Mouse (Mus musculus) erythroblast, embryonic 14.5 days (primary cell): Measurements from ENCODE around the gene Immp2l. TPM values are rescaled to one million over a fixed set of nuclear protein-coding genes. Genes with fewer than 3 reads are reported as not detected.

Source experiments
- H3K27me3 ChIP-seq: 2 replicates; pipeline ENCODE4 v1.6.1; 2012; ENCODE audit warnings: inconsistent platforms; ENCODE audit not compliant: control insufficient read depth
- H3K36me3 ChIP-seq: 2 replicates; pipeline ENCODE4 v1.6.1; 2012; ENCODE audit warnings: mild to moderate bottlenecking, inconsistent platforms; ENCODE audit not compliant: control insufficient read depth
- H3K4me1 ChIP-seq: 2 replicates; pipeline ENCODE4 v1.6.1; 2012; ENCODE audit warnings: inconsistent platforms; ENCODE audit not compliant: control insufficient read depth
- H3K4me3 ChIP-seq: replicated peaks from 2 replicates; pipeline ENCODE3; 2012; ENCODE audit warnings: moderate library complexity, mild to moderate bottlenecking, inconsistent platforms
- H3K9me3 ChIP-seq: 2 replicates; pipeline ENCODE4 v1.6.1; 2012; ENCODE audit warnings: low read length, inconsistent platforms, mixed read lengths; ENCODE audit not compliant: control insufficient read depth
- GATA1 ChIP-seq: IDR thresholded peaks from 2 replicates; pipeline ENCODE4 v1.6.1; 2012; ENCODE audit warnings: low read length, inconsistent platforms, mixed read lengths
- TAL1 ChIP-seq: IDR thresholded peaks from 3 replicates; pipeline ENCODE4 v1.6.1; 2012; ENCODE audit warnings: low read length, inconsistent platforms, mixed read lengths
- polyA plus RNA-seq: library from polyadenylated mRNA; stranded (reverse); fragments of >175 nt; gene quantifications from 2 replicates; pipeline ENCODE4 v1.2.3, GENCODE M21; 2012

Immp2l gene
- polyA plus RNA-seq, 1 experiment = 0.11 TPM

GRCm38 (mm10) chr12:41494620-41495019 lies 470.7 kb downstream of the Immp2l start:
- no peaks in the 10 kb centered on the region for H3K27me3 ChIP-seq
- TF ChIP-seq TAL1 = no peak

GRCm38 (mm10) chr12:41500049-41500820 lies 476.3 kb downstream of the Immp2l start:
- Histone ChIP-seq H3K4me3 (no peak overlapping the region), H3K4me1 (no peaks in the 10 kb centered on the region), H3K9me3 (no peaks in the 10 kb centered on the region), H3K36me3 (no peaks in the 10 kb centered on the region), H3K27me3 (no peaks in the 10 kb centered on the region)
- TF ChIP-seq TAL1 (no peak), GATA1 (no peak)

More at GRCm38 (mm10) chr12:41494620-41495019, 470.7 kb downstream of the Immp2l start:
- no peak overlapping the region for H3K4me3 ChIP-seq
- H3K36me3 ChIP-seq = no peaks in the 10 kb centered on the region
- no peaks in the 10 kb centered on the region for H3K9me3 ChIP-seq
- no peaks in the 10 kb centered on the region for H3K4me1 ChIP-seq

- no peaks in the 10 kb centered on the region for H3K4me1 ChIP-seq
- no peaks in the 10 kb centered on the region for H3K9me3 ChIP-seq
- H3K36me3 ChIP-seq = no peaks in the 10 kb centered on the region
- H3K4me3 ChIP-seq = no peak overlapping the region
- TF ChIP-seq GATA1 (no peak), TAL1 (no peak)
- H3K27me3 ChIP-seq = no peaks in the 10 kb centered on the region
Observed at GRCm38 (mm10) chr12:41508610-41509009, 484.7 kb downstream of the Immp2l start.

- H3K36me3 ChIP-seq = no peaks in the 10 kb centered on the region
- H3K4me3 ChIP-seq = no peak overlapping the region
- H3K9me3 ChIP-seq = no peaks in the 10 kb centered on the region
- TF ChIP-seq GATA1 (no peak), TAL1 (no peak)
- no peaks in the 10 kb centered on the region for H3K4me1 ChIP-seq
- H3K27me3 ChIP-seq = no peaks in the 10 kb centered on the region
Observed at GRCm38 (mm10) chr12:41510588-41510987, 486.7 kb downstream of the Immp2l start.

GRCm38 (mm10) chr12:41518897-41519296 lies 495.0 kb downstream of the Immp2l start:
- H3K36me3 ChIP-seq = no peaks in the 10 kb centered on the region
- no peaks in the 10 kb centered on the region for H3K9me3 ChIP-seq
- no peak overlapping the region for H3K4me3 ChIP-seq
- TF ChIP-seq GATA1 (no peak), TAL1 (no peak)
- no peaks in the 10 kb centered on the region for H3K27me3 ChIP-seq
- H3K4me1 ChIP-seq = no peaks in the 10 kb centered on the region

- no peaks in the 10 kb centered on the region for H3K36me3 ChIP-seq
- no peaks in the 10 kb centered on the region for H3K9me3 ChIP-seq
Observed at GRCm38 (mm10) chr12:41520326-41520725, 496.4 kb downstream of the Immp2l start.

GRCm38 (mm10) chr12:41521671-41522070 lies 497.8 kb downstream of the Immp2l start:
- no peak overlapping the region for H3K4me3 ChIP-seq
- H3K9me3 ChIP-seq = no peaks in the 10 kb centered on the region
- no peaks in the 10 kb centered on the region for H3K36me3 ChIP-seq
- H3K4me1 ChIP-seq = no peaks in the 10 kb centered on the region
- TF ChIP-seq TAL1 = no peak
- no peak for TF ChIP-seq GATA1
- H3K27me3 ChIP-seq = no peaks in the 10 kb centered on the region

More at GRCm38 (mm10) chr12:41520326-41520725, 496.4 kb downstream of the Immp2l start:
- no peak overlapping the region for H3K4me3 ChIP-seq
- no peaks in the 10 kb centered on the region for H3K4me1 ChIP-seq
- H3K27me3 ChIP-seq = no peaks in the 10 kb centered on the region
- TF ChIP-seq TAL1 (no peak), GATA1 (no peak)

- no peaks in the 10 kb centered on the region for H3K36me3 ChIP-seq
- H3K27me3 ChIP-seq = no peaks in the 10 kb centered on the region
- no peak overlapping the region for H3K4me3 ChIP-seq
- TF ChIP-seq TAL1 (no peak), GATA1 (no peak)
- H3K4me1 ChIP-seq = no peaks in the 10 kb centered on the region
- H3K9me3 ChIP-seq = no peaks in the 10 kb centered on the region
Observed at GRCm38 (mm10) chr12:41526688-41527087, 502.8 kb downstream of the Immp2l start.

GRCm38 (mm10) chr12:41528410-41528809 lies 504.5 kb downstream of the Immp2l start:
- Histone ChIP-seq H3K36me3 (no peaks in the 10 kb centered on the region), H3K4me3 (no peak overlapping the region), H3K27me3 (no peaks in the 10 kb centered on the region), H3K9me3 (no peaks in the 10 kb centered on the region), H3K4me1 (no peaks in the 10 kb centered on the region)
- TF ChIP-seq GATA1 = no peak
- no peak for TF ChIP-seq TAL1
